Mouse (Mus musculus) forebrain, embryonic 10.5 days (tissue): Measurements from ENCODE around the gene Epo. TPM values are rescaled to one million over a fixed set of nuclear protein-coding genes. Genes with fewer than 3 reads are reported as not detected.
A peak's percentile ranks its signal among the peaks of the same experiment; 100 is the strongest.

ENCODE experiments used
- DNase-seq: peaks from one replicate; pipeline ENCODE4 v3.0.0-alpha.2; 2017; ENCODE audit warnings: low spot score; ENCODE audit errors: extremely low spot score
- H3K27ac ChIP-seq: fragments of 300-500 bp; sonication (generic); 2 replicates; pipeline ENCODE4 v1.5.1; 2016; ENCODE audit warnings: mild to moderate bottlenecking
- H3K27me3 ChIP-seq: fragments of 300-500 bp; sonication (generic); 2 replicates; pipeline ENCODE4 v1.6.1; 2016; ENCODE audit warnings: mild to moderate bottlenecking; ENCODE audit not compliant: poor library complexity, severe bottlenecking
- H3K36me3 ChIP-seq: fragments of 300-500 bp; sonication (generic); replicated peaks from 2 replicates; pipeline ENCODE4 v1.6.1; 2016; ENCODE audit warnings: mild to moderate bottlenecking, moderate library complexity
- H3K4me1 ChIP-seq: fragments of 300-500 bp; sonication (generic); 2 replicates; pipeline ENCODE4 v1.6.1; 2016
- H3K4me3 ChIP-seq: fragments of 300-500 bp; sonication (generic); 2 replicates; pipeline ENCODE4 v1.5.1; 2016; ENCODE audit warnings: mild to moderate bottlenecking, moderate library complexity
- H3K9me3 ChIP-seq: fragments of 300-500 bp; sonication (generic); 2 replicates; pipeline ENCODE4 v1.6.1; 2016; ENCODE audit warnings: mild to moderate bottlenecking, moderate library complexity
- WGBS: fragments of 180-500 bp; shearing (Covaris S2); methylation state at CpG from one replicate; pipeline ENCODE4 v1.1.7; 2016; 5-methylcytosine and 5-hydroxymethylcytosine counted together
- polyA plus RNA-seq: library from polyadenylated mRNA; unstranded; fragments of >200 nt; fragmentation: Nextera tagmentation; extraction: Ambion mirVana; gene quantifications from 2 replicates; pipeline ENCODE4 v1.2.1, GENCODE M21; 2016

Gene Epo
- polyA plus RNA-seq, 1 experiment from 2014 or later = 2.9 TPM

GRCm38 (mm10) chr5:137510573-137511390, 22.3 kb downstream of the Epo start:
- H3K36me3 ChIP-seq = peaks cover 26% of the 10 kb centered on the region
- H3K4me1 ChIP-seq = peaks cover 55% of the 10 kb centered on the region
- WGBS = under 1% methylated on average over 61 of the region's 83 CpGs
- DNase-seq = peak; percentile 49
- no peaks in the 10 kb centered on the region for H3K27me3 ChIP-seq
- H3K4me3 ChIP-seq = peak overlapping the region; percentile 85
- H3K9me3 ChIP-seq = no peaks in the 10 kb centered on the region
- H3K27ac ChIP-seq = peak overlapping the region; percentile 96

- H3K4me1 ChIP-seq = peaks cover 51% of the 10 kb centered on the region
- H3K36me3 ChIP-seq = peaks cover 21% of the 10 kb centered on the region
- no peaks in the 10 kb centered on the region for H3K27me3 ChIP-seq
- peak overlapping the region; percentile 85 for H3K4me3 ChIP-seq
- peak overlapping the region; percentile 96 for H3K27ac ChIP-seq
- WGBS = under 1% methylated on average over 41 of the region's 52 CpGs
- peak; percentile 83 for DNase-seq
- no peaks in the 10 kb centered on the region for H3K9me3 ChIP-seq
Observed at GRCm38 (mm10) chr5:137510014-137510501, 23.0 kb downstream of the Epo start.

GRCm38 (mm10) chr5:137504041-137504440, 29.0 kb downstream of the Epo start:
- peaks cover 25% of the 10 kb centered on the region for H3K4me1 ChIP-seq
- H3K36me3 ChIP-seq = peaks cover 17% of the 10 kb centered on the region
- no peak overlapping the region for H3K27ac ChIP-seq
- 0 out of 2 replicates have a peak overlapping the region, but pooled peaks have one; percentile 10 for H3K4me3 ChIP-seq
- DNase-seq = no peak
- H3K9me3 ChIP-seq = no peaks in the 10 kb centered on the region
- no peaks in the 10 kb centered on the region for H3K27me3 ChIP-seq
- 86% methylated on average over 6 of the region's 6 CpGs for WGBS

GRCm38 (mm10) chr5:137502667-137503110, 30.4 kb downstream of the Epo start:
- H3K27ac ChIP-seq = peak overlapping the region; percentile 94
- peak; percentile 89 for DNase-seq
- peak overlapping the region; percentile 67 for H3K4me3 ChIP-seq
- WGBS = under 1% methylated on average over 30 of the region's 30 CpGs
- peaks cover 17% of the 10 kb centered on the region for H3K36me3 ChIP-seq
- no peaks in the 10 kb centered on the region for H3K9me3 ChIP-seq
- H3K4me1 ChIP-seq = peaks cover 25% of the 10 kb centered on the region
- no peaks in the 10 kb centered on the region for H3K27me3 ChIP-seq

GRCm38 (mm10) chr5:137501709-137502666, 31.1 kb downstream of the Epo start, which contains the start of gene Pop7:
Pop7 (minus strand) TSS chr5:137502518.
- DNase-seq = peak; percentile 100
- WGBS = 4% methylated on average over 64 of the region's 64 CpGs
- H3K4me1 ChIP-seq = peaks cover 25% of the 10 kb centered on the region
- no peaks in the 10 kb centered on the region for H3K9me3 ChIP-seq
- H3K4me3 ChIP-seq = peak within 1 kb of the TSS; percentile 67
- no peaks in the 10 kb centered on the region for H3K27me3 ChIP-seq
- H3K36me3 ChIP-seq = peaks cover 17% of the 10 kb centered on the region
- peak within 1 kb of the TSS; percentile 94 for H3K27ac ChIP-seq

GRCm38 (mm10) chr5:137500186-137500585, 32.9 kb downstream of the Epo start:
- Histone ChIP-seq H3K36me3 (peaks cover 17% of the 10 kb centered on the region), H3K4me1 (peaks cover 25% of the 10 kb centered on the region), H3K9me3 (no peaks in the 10 kb centered on the region), H3K4me3 (no peak overlapping the region), H3K27me3 (no peaks in the 10 kb centered on the region), H3K27ac (no peak overlapping the region)
- WGBS = 92% methylated on average over 7 of the region's 7 CpGs
- no peak for DNase-seq

- DNase-seq = no peak
- H3K9me3 ChIP-seq = no peaks in the 10 kb centered on the region
- no peak overlapping the region for H3K4me3 ChIP-seq
- no peaks in the 10 kb centered on the region for H3K36me3 ChIP-seq
- H3K27ac ChIP-seq = no peak overlapping the region
- no peaks in the 10 kb centered on the region for H3K27me3 ChIP-seq
- 89% methylated on average over 13 of the region's 13 CpGs for WGBS
- H3K4me1 ChIP-seq = no peaks in the 10 kb centered on the region
Observed at GRCm38 (mm10) chr5:137493831-137494230, 39.2 kb downstream of the Epo start.

GRCm38 (mm10) chr5:137491559-137491958, 41.5 kb downstream of the Epo start:
- H3K36me3 ChIP-seq = 0 out of 2 replicates have a peak, but pooled peaks cover 2% of the 10 kb centered on the region
- DNase-seq = no peak
- H3K4me1 ChIP-seq = peaks cover under 1% of the 10 kb centered on the region
- no peak overlapping the region for H3K4me3 ChIP-seq
- 72% methylated on average over 4 of the region's 4 CpGs for WGBS
- H3K9me3 ChIP-seq = no peaks in the 10 kb centered on the region
- H3K27ac ChIP-seq = no peak overlapping the region
- H3K27me3 ChIP-seq = no peaks in the 10 kb centered on the region

- Histone ChIP-seq H3K36me3 (0 out of 2 replicates have a peak, but pooled peaks cover 2% of the 10 kb centered on the region), H3K27me3 (peaks cover 25% of the 10 kb centered on the region), H3K27ac (no peak overlapping the region), H3K9me3 (no peaks in the 10 kb centered on the region), H3K4me3 (no peak overlapping the region), H3K4me1 (peaks cover 26% of the 10 kb centered on the region)
- no peak for DNase-seq
- WGBS = 88% methylated on average over 7 of the region's 7 CpGs
Observed at GRCm38 (mm10) chr5:137487616-137488015, 45.4 kb downstream of the Epo start.

GRCm38 (mm10) chr5:137485851-137486155, 47.2 kb downstream of the Epo start:
- under 1% methylated on average over 17 of the region's 17 CpGs for WGBS
- no peaks in the 10 kb centered on the region for H3K9me3 ChIP-seq
- DNase-seq = no peak
- H3K27me3 ChIP-seq = peaks cover 25% of the 10 kb centered on the region
- 0 out of 2 replicates have a peak, but pooled peaks cover 2% of the 10 kb centered on the region for H3K36me3 ChIP-seq
- H3K27ac ChIP-seq = peak overlapping the region; percentile 80
- H3K4me3 ChIP-seq = peak overlapping the region; percentile 61
- H3K4me1 ChIP-seq = peaks cover 39% of the 10 kb centered on the region

GRCm38 (mm10) chr5:137485071-137485850, 47.8 kb downstream of the Epo start:
- 3% methylated on average over 30 of the region's 30 CpGs for WGBS
- Histone ChIP-seq H3K4me1 (peaks cover 39% of the 10 kb centered on the region), H3K27ac (peak overlapping the region; percentile 80), H3K9me3 (no peaks in the 10 kb centered on the region), H3K4me3 (peak overlapping the region; percentile 61), H3K27me3 (peaks cover 25% of the 10 kb centered on the region), H3K36me3 (0 out of 2 replicates have a peak, but pooled peaks cover 2% of the 10 kb centered on the region)
- DNase-seq = peak; percentile 41

GRCm38 (mm10) chr5:137481897-137482296, 51.1 kb downstream of the Epo start:
- 12% methylated on average over 8 of the region's 8 CpGs for WGBS
- H3K4me1 ChIP-seq = peaks cover 39% of the 10 kb centered on the region
- DNase-seq = peak; percentile 19
- peak overlapping the region; percentile 76 for H3K27ac ChIP-seq
- no peaks in the 10 kb centered on the region for H3K9me3 ChIP-seq
- peaks cover 25% of the 10 kb centered on the region for H3K27me3 ChIP-seq
- no peak overlapping the region for H3K4me3 ChIP-seq
- H3K36me3 ChIP-seq = no peaks in the 10 kb centered on the region
